Mouse (Mus musculus): ENCODE results near the gene Irf4.

Irf4 gene

DNA sequence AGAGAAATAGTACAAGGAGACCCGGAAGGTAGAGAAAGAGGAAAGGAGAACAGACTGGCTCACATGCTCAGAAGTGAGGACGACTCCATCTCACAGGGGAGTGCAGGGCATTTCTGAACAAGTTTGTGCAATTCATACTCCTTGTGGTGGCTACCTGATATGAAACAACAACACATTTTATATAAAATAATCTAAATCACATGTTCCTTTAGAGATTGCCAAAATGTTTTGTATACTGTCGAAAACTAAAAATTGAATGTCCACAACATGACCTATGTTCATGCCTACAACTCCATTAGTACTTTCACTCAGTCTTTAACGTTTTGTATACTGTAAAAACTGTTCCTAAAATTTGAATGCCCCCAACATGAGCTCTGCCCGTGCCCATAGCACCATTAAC, 7.9 kb upstream of the Irf4 start:
- DNase-seq = no peak

DNA sequence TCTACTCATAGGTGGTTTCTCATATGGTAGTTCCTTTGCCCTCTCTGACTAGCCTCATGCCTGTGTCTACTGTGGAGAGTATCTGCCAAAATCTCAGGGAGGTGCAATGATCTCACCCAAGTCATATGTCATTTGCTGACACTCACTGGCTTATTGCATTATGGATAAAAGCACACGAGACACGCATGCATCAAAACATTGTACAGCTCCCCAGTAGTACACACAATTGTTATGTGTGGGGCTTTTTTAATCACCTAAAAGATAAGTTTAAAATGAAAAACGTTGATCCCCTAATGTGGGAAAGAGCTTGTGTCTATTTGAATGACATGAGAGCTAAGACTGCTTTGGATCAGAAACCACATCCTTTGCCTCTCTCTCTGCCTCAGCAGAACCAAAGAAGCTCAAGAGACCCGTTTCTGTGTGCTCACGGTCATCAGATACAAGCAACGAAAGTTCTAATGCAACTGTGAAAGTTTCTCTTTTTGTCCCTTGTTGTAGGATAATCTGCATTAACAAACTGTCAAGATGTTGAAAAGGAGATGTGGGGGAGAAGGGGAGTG, 6.5 kb upstream of the Irf4 start:
- DNase-seq = no peak

DNA sequence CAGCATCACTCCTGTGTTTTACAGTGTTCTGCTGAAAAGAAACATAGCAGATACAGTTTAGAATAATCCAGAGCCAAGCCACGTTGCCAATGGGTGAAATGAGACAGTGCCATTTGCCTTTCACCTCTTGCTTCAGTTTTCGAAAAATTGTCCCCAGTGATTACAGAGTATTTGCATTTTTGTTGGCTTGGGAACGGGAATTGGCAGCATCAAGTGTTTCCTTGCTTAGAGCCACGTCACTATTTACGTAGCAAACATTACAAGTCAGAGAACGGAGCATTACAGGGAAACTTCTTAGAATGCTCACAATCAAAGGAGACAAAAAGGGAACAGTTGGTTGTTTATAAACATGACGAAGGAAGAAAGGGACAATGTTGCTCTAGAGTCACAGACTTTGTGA, 3.9 kb upstream of the Irf4 start:
- no peak for DNase-seq

DNA sequence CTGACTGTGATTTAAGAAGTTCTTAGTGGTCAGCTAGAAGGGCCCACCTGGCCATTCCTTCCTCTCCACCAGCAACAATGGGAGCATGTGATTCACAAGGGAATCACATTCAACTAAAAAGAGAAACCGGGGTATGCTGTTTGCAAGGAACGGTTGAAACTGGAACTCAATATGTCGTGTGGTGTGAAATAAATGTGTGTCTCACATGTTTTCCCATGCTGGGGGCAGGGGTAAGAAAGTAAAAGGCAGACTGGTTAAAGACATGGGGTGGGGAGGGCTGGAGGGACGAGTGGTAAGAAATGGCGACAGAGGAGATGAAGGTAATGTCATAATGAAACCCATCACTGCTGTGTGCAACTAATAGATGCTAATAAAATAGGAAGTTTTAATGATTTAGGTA, 2.0 kb upstream of the Irf4 start:
- DNase-seq = no peak

DNA sequence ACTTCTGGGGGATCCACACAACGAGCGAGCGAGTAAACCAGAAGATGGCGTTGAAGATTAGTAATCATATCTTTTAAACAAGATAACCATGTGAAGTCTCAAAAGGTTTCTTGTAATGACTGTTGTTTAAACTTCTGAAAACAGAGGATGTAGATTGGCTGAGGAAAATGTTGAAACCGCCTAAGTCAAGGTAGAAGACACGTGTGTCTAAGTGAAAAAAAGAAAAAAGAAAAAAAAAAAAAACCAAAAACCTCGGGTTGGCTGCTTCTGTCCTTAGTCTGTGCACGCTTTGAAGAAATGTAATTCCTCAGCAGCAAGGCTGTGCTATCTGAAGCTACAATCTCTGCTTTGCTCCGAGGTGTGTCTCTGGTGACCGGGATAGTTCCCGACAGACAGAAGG, 1.5 kb upstream of the Irf4 start:
- DNase-seq = no peak

DNA sequence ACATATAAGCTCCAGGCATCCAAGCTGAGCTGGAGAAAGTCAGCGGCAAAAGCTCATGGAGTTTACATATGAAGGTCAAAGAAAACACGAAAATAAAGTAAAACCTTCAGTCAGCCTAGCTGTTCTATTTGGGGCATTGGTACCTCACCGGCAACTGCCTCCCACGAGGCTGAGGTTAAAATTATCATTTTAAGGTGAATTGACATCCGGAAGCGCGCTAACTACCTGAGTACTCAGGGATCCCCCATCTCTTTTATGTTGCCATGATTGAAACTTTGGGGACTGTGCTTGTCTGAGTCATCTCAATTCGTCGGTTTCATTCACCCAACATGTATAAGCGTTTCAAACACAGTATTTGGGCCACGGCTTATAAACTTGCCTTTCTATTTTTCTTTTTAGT, 705 bp upstream of the Irf4 start:
- no peak for DNase-seq

DNA sequence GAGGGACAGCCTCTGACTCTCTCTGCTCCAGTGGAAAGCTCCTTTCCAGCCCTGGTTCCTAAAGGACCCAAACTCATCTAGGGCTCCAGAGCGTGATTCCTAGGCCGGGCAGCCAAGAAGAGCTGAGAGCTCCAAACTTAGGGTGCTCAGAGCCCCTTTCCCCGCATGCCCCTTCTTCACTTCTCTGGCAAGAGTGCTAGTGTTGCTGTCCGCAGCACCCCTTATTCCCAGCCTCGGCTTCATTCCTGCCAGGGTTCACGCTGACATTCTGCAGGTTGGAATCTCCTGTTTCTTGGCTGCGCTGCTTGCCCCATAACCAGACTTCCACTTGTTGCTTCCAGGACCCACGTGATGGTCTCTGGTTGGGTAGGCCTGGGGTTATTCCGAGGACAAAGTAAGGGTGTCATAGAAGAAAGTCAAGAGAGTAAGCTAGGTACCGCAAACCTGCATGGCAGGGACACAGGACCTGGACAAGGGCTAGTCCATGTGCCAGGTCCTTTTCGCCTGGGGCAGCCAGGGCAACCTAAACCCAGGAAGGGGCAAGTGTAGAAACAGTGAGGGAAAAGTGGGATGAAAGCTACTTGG, 623 bp downstream of the Irf4 start:
- DNase-seq = peak; percentile 14

DNA sequence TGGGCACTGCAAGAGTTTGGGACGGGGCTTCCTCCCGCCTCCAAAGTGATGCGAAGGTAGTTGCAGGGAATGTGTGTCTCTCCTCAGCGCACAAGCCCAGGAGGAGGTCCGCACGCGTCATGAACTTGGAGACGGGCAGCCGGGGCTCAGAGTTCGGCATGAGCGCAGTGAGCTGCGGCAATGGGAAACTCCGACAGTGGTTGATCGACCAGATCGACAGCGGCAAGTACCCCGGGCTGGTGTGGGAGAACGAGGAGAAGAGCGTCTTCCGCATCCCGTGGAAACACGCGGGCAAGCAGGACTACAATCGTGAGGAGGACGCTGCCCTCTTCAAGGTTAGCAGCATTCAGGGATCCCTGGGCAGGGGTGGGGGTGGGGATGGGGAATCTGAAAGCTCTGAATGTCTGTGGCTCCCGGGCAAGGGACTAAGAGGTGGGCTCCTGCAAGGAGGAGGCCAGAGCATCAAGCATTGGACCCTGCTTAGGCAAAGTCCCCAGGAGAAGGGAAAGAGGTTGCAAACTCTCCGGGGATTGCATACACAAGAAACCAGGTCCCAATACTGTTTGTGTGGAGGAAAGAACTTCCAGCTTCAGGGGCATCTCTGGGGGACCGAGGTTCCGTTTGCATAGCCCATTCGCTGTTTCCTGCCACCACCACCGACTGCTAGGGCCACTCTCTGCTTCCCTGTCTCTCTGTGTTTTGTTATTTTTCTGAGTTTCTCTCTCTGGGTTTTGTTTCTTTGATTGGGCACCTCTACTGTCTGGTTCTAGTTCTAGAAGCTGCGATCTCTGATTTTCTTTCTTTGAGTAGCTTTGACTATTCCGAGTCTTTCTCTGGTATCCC, 1.7 kb downstream of the Irf4 start:
- DNase-seq = no peak

DNA sequence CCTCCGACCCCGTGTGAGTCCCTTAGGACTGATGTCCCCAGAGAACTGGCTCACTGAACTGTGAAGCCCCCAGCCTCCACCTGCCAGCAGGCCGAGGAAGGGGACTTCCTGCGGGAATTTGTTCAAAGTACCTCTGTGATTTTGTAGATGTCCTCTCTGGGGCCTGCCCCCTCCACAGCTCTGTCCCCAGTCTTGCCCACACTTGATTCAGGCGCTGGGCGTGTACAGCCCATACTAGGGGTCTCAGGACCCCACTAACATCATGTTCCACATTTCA, 2.2 kb downstream of the Irf4 start:
- DNase-seq = no peak

DNA sequence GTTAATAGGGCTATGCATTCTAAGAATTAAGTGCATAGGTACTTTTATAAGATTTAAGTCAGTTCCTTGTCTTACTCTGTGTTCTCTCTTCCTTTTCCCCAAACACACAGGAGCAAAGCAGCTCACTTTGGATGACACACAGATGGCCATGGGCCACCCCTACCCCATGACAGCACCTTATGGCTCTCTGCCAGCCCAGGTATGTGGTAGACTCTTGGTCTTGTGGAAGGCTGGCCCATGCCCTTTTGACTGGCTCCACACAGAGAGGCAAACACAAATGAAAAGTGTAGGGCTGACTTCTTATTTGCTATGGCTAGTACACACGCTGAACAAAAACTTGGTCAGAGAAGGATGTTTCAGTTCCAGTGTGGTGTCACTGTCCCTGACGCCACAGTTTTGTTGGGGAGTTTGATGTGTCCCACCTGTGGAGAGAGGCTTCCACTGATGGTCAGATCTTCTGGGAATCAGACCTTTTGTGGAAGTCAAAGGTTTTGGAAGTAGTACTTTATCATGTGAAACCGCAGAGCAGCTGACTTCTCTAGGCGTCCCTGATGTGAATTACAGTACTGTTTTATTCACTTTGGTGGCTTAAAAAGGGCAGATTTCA, 3.7 kb downstream of the Irf4 start:
- DNase-seq = no peak

DNA sequence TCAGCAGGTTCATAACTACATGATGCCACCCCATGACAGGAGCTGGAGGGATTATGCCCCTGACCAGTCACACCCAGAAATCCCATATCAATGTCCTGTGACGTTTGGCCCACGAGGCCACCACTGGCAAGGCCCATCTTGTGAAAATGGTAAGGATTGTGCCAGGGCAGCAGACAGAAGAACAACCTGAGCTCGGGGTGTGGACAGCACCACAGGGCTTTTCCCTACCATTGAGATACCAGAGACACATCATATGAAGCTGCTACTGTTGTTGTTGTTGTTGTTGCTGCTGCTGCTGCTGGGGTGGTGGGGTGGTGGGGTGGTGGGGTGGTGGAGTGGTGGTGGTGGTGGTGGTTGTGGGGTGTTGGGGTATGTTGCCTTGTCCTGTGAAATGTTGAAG, 4.4 kb downstream of the Irf4 start:
- no peak for DNase-seq

DNA sequence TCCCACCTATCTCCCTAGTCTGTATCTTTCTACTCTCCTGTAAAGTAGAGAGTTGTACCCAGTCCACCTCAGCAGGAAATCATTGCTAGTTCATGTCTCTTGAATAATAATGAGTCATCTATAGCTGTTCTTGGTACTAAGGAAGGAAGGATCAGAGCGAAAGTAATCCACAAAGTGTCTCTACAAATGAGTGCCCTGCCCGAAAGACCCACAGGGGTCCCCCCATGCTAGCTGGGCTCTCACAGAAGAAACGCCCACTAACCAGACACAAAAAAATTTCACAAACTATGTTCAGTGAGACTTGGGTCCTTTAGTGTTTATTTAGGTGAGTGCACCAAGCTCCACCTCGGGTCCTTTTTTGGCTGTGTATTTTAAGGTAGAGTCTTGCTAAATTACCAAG, 5.0 kb downstream of the Irf4 start:
- DNase-seq = no peak

DNA sequence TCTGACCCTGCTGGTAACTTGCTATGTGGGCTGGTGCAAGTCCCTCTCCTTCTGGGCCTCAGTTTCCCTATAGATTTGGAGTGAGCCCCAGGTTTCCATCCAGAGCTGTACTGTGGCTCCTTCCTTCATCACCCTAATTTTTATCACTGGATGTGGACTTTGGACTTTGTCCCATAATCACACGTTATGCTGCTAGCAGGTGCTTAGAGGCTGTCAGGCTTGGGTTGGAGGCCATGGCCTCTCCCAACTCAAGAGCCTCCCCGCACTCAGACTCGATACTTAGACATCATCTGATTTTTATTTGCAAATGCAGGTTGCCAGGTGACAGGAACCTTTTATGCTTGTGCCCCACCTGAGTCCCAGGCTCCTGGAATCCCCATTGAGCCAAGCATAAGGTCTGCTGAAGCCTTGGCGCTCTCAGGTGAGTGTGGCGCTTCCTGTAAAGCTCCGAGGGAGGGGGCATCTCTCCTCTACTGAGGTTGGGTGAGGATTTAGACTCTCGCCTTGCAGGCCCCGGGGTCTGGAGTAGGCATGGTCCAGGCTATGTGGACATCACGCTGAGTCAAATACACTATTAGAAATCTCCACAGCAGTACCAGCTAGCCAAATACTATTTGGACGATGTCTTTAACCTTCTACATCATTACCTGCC, 5.9 kb downstream of the Irf4 start:
- DNase-seq = no peak

DNA sequence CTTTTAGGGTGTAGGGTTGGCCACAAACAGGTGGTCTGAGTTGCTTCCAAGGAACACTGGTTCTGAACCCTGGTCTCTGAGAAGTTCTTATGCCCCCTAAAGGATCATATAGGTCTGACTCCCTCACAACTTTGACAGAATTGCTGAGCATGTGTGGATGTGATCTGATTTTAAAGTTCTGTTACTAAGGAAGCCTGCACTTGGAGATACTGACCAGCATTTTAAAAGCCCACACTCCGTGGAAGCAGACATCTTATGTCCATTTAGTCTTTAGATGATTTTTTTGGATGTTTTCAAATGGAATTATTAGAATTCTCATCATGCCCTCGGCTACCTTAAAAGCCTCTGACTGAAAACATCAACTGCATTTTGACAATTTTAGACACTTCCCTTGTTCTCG, 6.6 kb downstream of the Irf4 start:
- no peak for DNase-seq

DNA sequence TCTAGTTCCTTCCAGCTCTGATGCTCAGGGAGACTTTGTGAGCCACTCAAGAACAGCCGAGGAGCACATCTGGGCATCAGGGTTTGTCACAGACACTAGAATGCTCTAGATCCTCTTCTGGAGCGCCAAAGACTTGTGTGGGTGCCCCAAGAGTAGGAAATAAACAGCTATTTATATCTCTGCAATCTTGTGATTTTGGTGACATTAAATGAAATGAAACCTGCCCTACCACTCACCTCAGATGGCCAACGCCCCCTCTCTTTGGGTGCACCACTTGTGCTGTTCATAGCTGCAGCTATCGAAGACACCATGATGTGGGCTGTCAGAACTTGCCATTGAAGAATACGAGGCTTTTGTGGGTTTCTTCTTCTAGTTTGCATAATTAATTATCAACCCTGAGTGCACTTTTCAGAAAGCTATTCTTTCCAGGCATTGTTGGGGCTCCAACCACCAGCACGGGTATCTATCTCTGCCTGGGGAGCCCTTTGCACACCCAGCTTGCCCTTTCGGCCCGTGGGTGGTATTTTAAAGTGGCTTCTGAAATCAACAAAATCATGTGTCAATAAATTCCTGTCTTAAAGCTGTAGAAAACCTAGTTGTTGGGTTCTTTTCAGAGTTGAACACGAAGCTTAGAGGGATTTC, 7.1 kb downstream of the Irf4 start:
- DNase-seq = no peak

DNA sequence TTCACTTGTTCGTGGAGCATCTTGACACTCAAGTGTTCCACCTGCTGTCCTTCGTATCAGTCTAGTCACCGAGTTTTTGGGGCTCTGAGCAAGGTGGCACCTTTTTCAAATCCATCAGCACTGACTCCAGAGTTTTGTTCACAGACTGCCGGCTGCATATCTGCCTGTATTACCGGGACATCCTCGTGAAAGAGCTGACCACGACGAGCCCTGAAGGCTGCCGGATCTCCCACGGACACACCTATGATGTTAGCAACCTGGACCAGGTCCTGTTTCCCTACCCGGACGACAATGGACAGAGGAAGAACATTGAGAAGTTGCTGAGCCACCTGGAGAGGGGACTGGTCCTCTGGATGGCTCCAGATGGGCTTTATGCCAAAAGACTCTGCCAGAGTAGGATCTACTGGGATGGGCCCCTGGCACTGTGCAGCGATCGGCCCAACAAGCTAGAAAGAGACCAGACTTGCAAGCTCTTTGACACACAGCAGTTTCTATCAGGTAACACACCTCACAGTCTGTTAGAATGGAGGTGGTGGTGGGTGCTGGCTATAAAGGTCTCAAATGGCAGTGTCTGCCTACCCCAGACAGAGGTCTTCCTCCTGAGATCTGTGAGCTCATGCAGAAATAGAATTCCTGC, 8.4 kb downstream of the Irf4 start:
- no peak for DNase-seq

DNA sequence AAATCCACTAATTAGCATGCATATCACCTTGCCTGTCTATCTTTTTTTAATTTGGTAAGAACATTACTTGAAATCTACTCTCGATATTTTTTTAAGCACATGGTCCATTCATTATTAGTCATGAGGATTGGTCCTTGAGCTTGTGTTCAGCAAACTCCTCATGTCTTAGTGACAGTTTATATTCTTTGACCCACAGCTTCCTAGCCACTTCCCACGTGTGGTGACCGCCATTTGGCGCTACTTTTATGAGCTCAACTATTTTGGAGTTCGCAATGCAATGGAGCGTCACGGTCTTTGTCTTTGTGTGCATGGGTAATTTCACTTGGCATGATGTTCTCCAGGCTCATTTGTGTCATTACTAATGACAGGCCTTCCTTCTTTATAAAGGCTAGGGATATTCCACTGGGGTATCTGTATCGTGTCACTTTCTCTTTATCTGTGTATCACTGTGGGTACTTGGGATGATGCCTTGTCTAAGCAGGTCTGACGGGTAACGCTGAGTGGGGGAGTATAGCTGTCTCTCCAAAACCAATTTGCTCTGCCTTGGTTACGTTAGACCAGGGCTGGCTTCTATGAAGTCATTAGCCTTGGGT, 9.9 kb downstream of the Irf4 start:
- no peak for DNase-seq

DNA sequence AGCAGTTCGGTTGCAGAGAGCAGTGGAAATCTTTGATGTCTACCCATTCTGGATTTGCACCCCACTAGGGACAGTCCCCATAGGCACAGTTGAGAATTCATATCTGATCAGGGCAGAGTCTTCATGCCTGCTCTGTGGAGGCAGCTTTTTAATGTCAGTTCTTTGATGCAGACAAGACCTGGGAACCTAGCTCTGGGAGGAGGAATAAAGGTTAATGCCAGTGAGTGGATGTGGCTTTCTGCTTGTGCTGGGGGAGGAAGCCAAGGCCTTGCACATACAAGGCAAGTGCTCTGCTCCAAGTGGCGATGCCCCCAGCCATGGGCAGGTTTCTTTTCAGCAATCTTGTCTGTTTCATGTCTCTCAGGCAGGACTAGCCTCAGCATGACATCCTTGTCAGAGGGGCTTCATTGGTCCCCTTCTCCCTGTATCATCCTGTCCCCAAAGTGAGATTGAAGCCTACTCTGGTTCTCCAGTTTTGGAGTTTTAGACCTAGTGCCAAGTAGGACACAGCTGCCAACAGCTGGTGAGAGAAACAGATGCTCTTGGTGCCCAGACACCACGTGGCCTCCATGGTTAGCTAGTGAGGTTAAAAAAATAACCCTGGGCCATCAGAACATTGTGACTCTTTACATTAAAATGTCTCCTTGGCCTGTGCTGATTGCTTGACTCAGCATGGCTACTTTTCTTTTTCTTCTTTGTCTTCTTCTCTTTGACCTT, 11.5 kb downstream of the Irf4 start:
- no peak for DNase-seq

DNA sequence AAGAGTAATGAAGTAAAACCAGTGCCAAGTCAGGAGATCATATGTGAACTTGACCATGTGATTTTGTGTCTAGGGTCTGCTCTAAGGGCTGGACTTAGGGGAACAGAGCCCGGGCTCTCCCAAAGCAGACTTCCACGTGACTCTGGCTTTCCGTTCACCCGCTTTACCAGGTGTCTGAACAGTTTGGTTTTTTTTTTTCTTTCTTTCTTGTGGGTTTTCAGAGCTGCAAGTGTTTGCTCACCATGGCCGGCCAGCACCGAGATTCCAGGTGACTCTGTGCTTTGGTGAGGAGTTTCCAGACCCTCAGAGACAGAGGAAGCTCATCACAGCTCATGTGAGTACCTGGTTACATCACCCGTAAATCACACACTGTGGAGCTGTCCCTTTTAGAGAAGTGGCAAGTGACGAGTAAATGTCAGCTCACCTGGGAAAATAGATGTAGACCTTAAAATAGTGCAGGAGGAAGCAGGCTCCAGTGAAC, 12.2 kb downstream of the Irf4 start:
- DNase-seq = no peak

DNA sequence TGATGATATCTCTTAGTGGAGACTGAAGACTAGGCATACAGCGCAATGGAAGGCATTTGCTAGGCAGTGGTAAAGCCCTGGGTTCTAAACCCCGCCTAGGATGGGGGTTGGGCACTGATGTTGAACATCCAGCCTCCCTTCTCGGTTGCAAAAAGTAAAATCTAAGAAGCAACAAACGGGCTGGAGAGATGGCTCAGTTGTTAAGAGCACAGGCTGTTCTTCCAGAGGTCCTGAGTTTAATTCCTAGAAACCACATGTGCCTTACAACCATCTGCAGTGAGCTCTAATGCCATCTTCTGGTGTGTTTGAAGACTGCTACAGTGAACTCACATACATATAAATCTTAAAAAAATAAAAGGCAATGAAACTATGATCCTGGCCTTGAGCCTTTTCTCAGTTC, 13.2 kb downstream of the Irf4 start:
- no peak for DNase-seq

DNA sequence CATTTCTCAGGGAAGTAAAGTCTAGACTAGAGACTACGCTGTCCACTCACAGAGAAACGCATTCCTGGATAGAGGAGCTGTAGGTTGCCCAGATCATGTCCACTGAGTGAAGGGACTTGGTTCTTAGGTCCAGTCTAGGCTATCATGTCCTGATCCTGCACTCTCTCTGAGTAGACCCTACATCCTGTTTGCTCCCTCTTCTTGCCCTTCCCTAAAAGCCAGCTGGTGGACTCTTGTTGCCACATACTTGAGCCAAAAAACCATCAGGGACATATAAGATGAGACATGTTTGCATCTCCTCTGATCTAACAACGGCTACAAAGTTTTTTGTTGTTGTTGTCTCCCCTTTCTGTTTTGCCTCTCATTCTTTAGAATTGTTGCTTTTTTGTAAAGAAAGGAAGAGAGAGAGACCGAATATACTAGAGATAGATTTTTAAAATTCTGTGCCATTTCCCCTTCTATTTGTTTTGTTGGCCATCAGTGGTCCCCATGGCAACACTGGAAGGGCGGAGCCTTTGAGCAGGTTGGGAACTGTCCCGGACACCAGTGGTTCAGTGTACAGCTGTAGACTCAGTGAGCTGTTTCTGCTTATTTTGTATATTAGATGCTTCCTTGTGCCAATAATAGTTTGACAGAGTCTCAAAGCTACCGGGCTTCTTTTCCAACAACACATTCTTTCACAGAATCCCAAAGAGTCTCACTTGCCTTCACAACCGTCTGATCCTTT, 15.2 kb downstream of the Irf4 start:
- no peak for DNase-seq

All from kidney, adult 11 months (tissue).